Mouse (Mus musculus) MEL (cell line): Measurements from ENCODE around the gene Btg2.

Source experiments
- BHLHE40 ChIP-seq: IDR thresholded peaks from 2 replicates; pipeline ENCODE4 v1.6.1; 2012; ENCODE audit warnings: low read depth, mild to moderate bottlenecking, inconsistent platforms, low read length, improper control_type of control experiment, borderline replicate concordance
- CHD1 ChIP-seq: IDR thresholded peaks from 2 replicates; pipeline ENCODE4 v1.6.1; 2012; ENCODE audit warnings: low read depth, mild to moderate bottlenecking, inconsistent platforms, low read length, improper control_type of control experiment
- CTCF ChIP-seq, 3 experiments: IDR thresholded peaks in 2 of 3; conservative IDR thresholded peaks in 1 of 3; 2 replicates each; pipeline ENCODE4 v1.5.1; 2011 to 2012; ENCODE audit warnings: low read length in 3 of 3, low read depth in 2 of 3, mild to moderate bottlenecking in 2 of 3, improper control_type of control experiment in 1 of 3, inconsistent platforms in 1 of 3, mixed read lengths in 1 of 3, moderate library complexity in 1 of 3; ENCODE audit not compliant: control insufficient read depth in 1 of 3, insufficient read depth in 1 of 3, poor library complexity in 1 of 3, severe bottlenecking in 1 of 3
- EP300 ChIP-seq, 2 experiments: IDR thresholded peaks; 2 replicates each; pipeline ENCODE4 v1.6.1; 2011; ENCODE audit warnings: improper control_type of control experiment in 2 of 2, low read length in 2 of 2, low read depth in 1 of 2, mild to moderate bottlenecking in 1 of 2
- GATA1 ChIP-seq: IDR thresholded peaks from 2 replicates; pipeline ENCODE4 v1.6.1; 2011; ENCODE audit warnings: low read depth, low read length, improper control_type of control experiment
- JUND ChIP-seq: IDR thresholded peaks from 2 replicates; pipeline ENCODE4 v1.6.1; 2011; ENCODE audit warnings: low read depth, mild to moderate bottlenecking, improper control_type of control experiment, low read length
- MAFK ChIP-seq: IDR thresholded peaks from 2 replicates; pipeline ENCODE4 v1.6.1; 2011; ENCODE audit warnings: low read depth, mild to moderate bottlenecking, low read length, improper control_type of control experiment, borderline replicate concordance
- MXI1 ChIP-seq: IDR thresholded peaks from 2 replicates; pipeline ENCODE4 v1.6.1; 2011; ENCODE audit warnings: mild to moderate bottlenecking, low read depth, low read length, improper control_type of control experiment
- POLR2A ChIP-seq, 2 experiments: IDR thresholded peaks; 2 replicates each; pipeline ENCODE4 v1.6.1; 2011 to 2012; ENCODE audit warnings: low read length in 2 of 2, mild to moderate bottlenecking in 2 of 2, control low read depth in 1 of 2, improper control_type of control experiment in 1 of 2, low read depth in 1 of 2, moderate library complexity in 1 of 2; ENCODE audit not compliant: control insufficient read depth in 1 of 2, insufficient read depth in 1 of 2, poor library complexity in 1 of 2
- POLR2AphosphoS5 ChIP-seq: IDR thresholded peaks from 2 replicates; pipeline ENCODE4 v1.6.1; 2012; ENCODE audit warnings: low read depth, borderline replicate concordance, mild to moderate bottlenecking, inconsistent platforms, low read length, moderate library complexity, mixed read lengths
- RCOR1 ChIP-seq: IDR thresholded peaks from 2 replicates; pipeline ENCODE4 v1.6.1; 2012; ENCODE audit warnings: low read depth, mild to moderate bottlenecking, inconsistent platforms, low read length, improper control_type of control experiment
- TBP ChIP-seq: IDR thresholded peaks from 2 replicates; pipeline ENCODE4 v1.8.0; 2011; ENCODE audit warnings: low read depth, low read length, improper control_type of control experiment
- UBTF ChIP-seq: IDR thresholded peaks from 2 replicates; pipeline ENCODE4 v1.6.1; 2012; ENCODE audit warnings: low read depth, mild to moderate bottlenecking, inconsistent platforms, low read length, improper control_type of control experiment, moderate library complexity, borderline replicate concordance; ENCODE audit not compliant: insufficient read depth

DNA sequence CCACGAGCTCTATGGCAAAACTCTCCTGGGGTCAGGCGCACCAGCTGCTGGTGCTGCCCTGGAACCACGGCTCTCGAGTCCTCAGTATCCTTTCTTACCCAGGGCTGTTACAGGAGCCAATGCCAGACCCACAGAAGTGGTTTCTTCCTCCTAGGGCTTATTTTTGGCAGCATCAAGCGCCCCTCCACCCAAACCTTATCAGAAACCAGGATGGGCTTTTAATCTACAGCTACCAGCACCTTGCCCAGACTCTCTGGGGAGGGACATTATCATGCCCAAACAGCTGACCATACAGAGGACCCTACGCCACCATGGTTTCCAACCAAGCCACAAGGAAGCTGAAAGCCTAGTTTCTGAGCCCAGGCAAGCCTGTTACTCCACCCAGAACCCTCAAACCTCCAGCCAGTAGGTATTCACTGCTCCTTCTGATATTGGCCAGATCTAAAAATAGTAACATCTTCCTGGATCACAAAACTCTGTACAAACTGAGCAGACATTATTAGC, 5.8 kb downstream of the Btg2 start:
- TF ChIP-seq BHLHE40 (peak; percentile 83), POLR2A (IDR thresholded peaks at IDR 0.05; ENCODE audit: control insufficient read depth in 1 of 2, insufficient read depth in 1 of 2, low read depth in 1 of 2, low read length in 2 of 2, poor library complexity in 1 of 2) (no peak), CTCF (IDR thresholded peaks at IDR 0.05 in 2 of 3, conservative IDR thresholded peaks at IDR 0.05 in 1 of 3; ENCODE audit: control insufficient read depth in 1 of 3, insufficient read depth in 1 of 3, low read depth in 2 of 3, low read length in 3 of 3, poor library complexity in 1 of 3, severe bottlenecking in 1 of 3) (no peak), MXI1 (peak; percentile 71), JUND (no peak), POLR2AphosphoS5 (no peak), EP300 (IDR thresholded peaks at IDR 0.05; ENCODE audit: low read depth in 1 of 2, low read length in 2 of 2) (peak; percentile 99), RCOR1 (peak; percentile 96), GATA1 (peak; percentile 97), UBTF (no peak), CHD1 (no peak), TBP (no peak), MAFK (peak; percentile 88; the same call in 1 of the 2 replicates)
